ENCODE assay signal across 26 mouse cellular contexts in genomic region chr8:119854035-119854434, GRCm38 (mm10). TPM values are rescaled to one million over a fixed set of nuclear protein-coding genes. Genes with fewer than 3 reads are reported as not detected.
DNase-seq lines count a peak whose midpoint lies in the region; ATAC-seq and TF ChIP-seq lines count a peak whose summit lies in the region.
"Had no signal": no experiment of that assay in that cellular context is flagged by ENCODE, and none has a peak within 500 bp of the region (broad histone marks: within the 10 kb centered on the region; RNA-seq: fewer than 3 reads in every experiment).

No protein-coding gene starts in this region.

- ATAC-seq in forebrain, embryonic 11.5 days (replicated peaks; ENCODE audit: low FRiP score): no peak
- no peak for ATAC-seq in liver, embryonic 11.5 days (replicated peaks; ENCODE audit: low FRiP score)
- ATAC-seq in embryonic facial prominence, embryonic 14.5 days (ENCODE audit: low read depth): no peak
- ATAC-seq: activated CD4-positive, CD25-positive, alpha-beta regulatory T cell, adult 4 months; forebrain, postnatal 0 days; lung, postnatal 0 days had no signal

- TF ChIP-seq CTCF in liver, adult 2 months (IDR thresholded peaks at IDR 0.05; ENCODE audit: low read depth, low read length): no peak

- H3K27me3 ChIP-seq in forebrain, embryonic 10.5 days (ENCODE audit: poor library complexity, severe bottlenecking): peaks cover 17% of the 10 kb centered on the region
- no peaks in the 10 kb centered on the region for H3K27me3 ChIP-seq in forebrain, embryonic 11.5 days (ENCODE audit: control insufficient read depth, insufficient read depth, low read length)
- no peaks in the 10 kb centered on the region for H3K27me3 ChIP-seq in liver, adult 2 months (ENCODE audit: control insufficient read depth, insufficient read depth, low read length)
- H3K27me3 ChIP-seq in liver, embryonic 11.5 days (replicated peaks; ENCODE audit: control insufficient read depth, insufficient read depth, low read length): no peaks in the 10 kb centered on the region
- no peaks in the 10 kb centered on the region for H3K27me3 ChIP-seq in embryonic facial prominence, embryonic 14.5 days (replicated peaks; ENCODE audit: control insufficient read depth, insufficient read depth, low read length)
- H3K27me3 ChIP-seq: limb, embryonic 15.5 days; neural tube, embryonic 13.5 days; stomach, embryonic 15.5 days had no signal

- H3K79me2 ChIP-seq in liver, adult 2 months (ENCODE audit: control insufficient read depth, insufficient read depth, low read length): no peaks in the 10 kb centered on the region

- H3K4me3 ChIP-seq in forebrain, embryonic 10.5 days: no peak overlapping the region
- no peak overlapping the region for H3K4me3 ChIP-seq in forebrain, embryonic 11.5 days (ENCODE audit: low read depth, low read length)
- H3K4me3 ChIP-seq in liver, adult 2 months (ENCODE audit: insufficient read depth, low read depth, low read length): no peak overlapping the region
- no peak overlapping the region for H3K4me3 ChIP-seq in liver, embryonic 11.5 days (ENCODE audit: low read depth, low read length)
- no peak overlapping the region for H3K4me3 ChIP-seq in embryonic facial prominence, embryonic 14.5 days (ENCODE audit: low read depth, low read length)
- H3K4me3 ChIP-seq: left cerebral cortex, adult 2 months; limb, embryonic 15.5 days; neural tube, embryonic 13.5 days; stomach, embryonic 15.5 days had no signal

- no peak overlapping the region for H3K9ac ChIP-seq in forebrain, embryonic 11.5 days (ENCODE audit: low read length)
- no peak overlapping the region for H3K9ac ChIP-seq in liver, adult 2 months (ENCODE audit: low read depth, low read length)
- H3K9ac ChIP-seq in liver, embryonic 11.5 days (ENCODE audit: low read depth, low read length): no peak overlapping the region
- H3K9ac ChIP-seq in embryonic facial prominence, embryonic 14.5 days (ENCODE audit: low read depth, low read length): no peak overlapping the region
- H3K9ac ChIP-seq: forebrain, postnatal 0 days; hindbrain, embryonic 14.5 days; limb, embryonic 15.5 days; neural tube, embryonic 13.5 days; stomach, embryonic 15.5 days had no signal

- H3K36me3 ChIP-seq in forebrain, embryonic 10.5 days (replicated peaks): no peaks in the 10 kb centered on the region
- H3K36me3 ChIP-seq in forebrain, embryonic 11.5 days (ENCODE audit: control insufficient read depth, insufficient read depth, low read length): no peaks in the 10 kb centered on the region
- H3K36me3 ChIP-seq in liver, adult 2 months (ENCODE audit: control insufficient read depth, insufficient read depth, low read length): no peaks in the 10 kb centered on the region
- H3K36me3 ChIP-seq in liver, embryonic 11.5 days (ENCODE audit: control insufficient read depth, insufficient read depth, low read length): no peaks in the 10 kb centered on the region
- no peaks in the 10 kb centered on the region for H3K36me3 ChIP-seq in embryonic facial prominence, embryonic 14.5 days (ENCODE audit: control insufficient read depth, insufficient read depth, low read length)
- H3K36me3 ChIP-seq: limb, embryonic 15.5 days; neural tube, embryonic 13.5 days; stomach, embryonic 15.5 days had no signal

- no peak for DNase-seq in forebrain, embryonic 10.5 days (ENCODE audit: extremely low spot score, low spot score)
- no peak for DNase-seq in forebrain, embryonic 11.5 days (ENCODE audit: low spot score)
- DNase-seq in liver, adult 2 months (ENCODE audit: extremely low read depth, low read depth, low spot score): peak; percentile 60
- no peak for DNase-seq in liver, embryonic 11.5 days (ENCODE audit: low spot score)
- DNase-seq in ZHBTc4 (ENCODE audit: low read depth, low spot score): peak; percentile 36
- peak; percentile 12 for DNase-seq in embryonic facial prominence, embryonic 14.5 days (ENCODE audit: low spot score)
- no peak for DNase-seq in adrenal gland, postnatal 4 days (ENCODE audit: low spot score in 2 of 2)
- DNase-seq: adrenal gland, postnatal 10 days; B cell, adult 2 months; cerebellum, adult 8-10 months; forebrain, postnatal 0 days; heart, adult 11 months; heart, postnatal 10 days; kidney, adult 2 months; thymus, postnatal 25 days had no signal

- peak overlapping the region; percentile 27 for H3K27ac ChIP-seq in forebrain, embryonic 10.5 days
- H3K27ac ChIP-seq in forebrain, embryonic 11.5 days (ENCODE audit: low read depth, low read length): no peak overlapping the region
- H3K27ac ChIP-seq in liver, adult 2 months (replicated peaks; ENCODE audit: insufficient read depth, low read depth, low read length): no peak overlapping the region
- no peak overlapping the region for H3K27ac ChIP-seq in liver, embryonic 11.5 days (ENCODE audit: low read depth, low read length)
- H3K27ac ChIP-seq in embryonic facial prominence, embryonic 14.5 days (replicated peaks; ENCODE audit: low read depth, low read length): no peak overlapping the region
- H3K27ac ChIP-seq: hindbrain, embryonic 14.5 days; kidney, postnatal 0 days; left cerebral cortex, adult 2 months; limb, embryonic 15.5 days; macrophage; neural tube, embryonic 13.5 days; stomach, embryonic 15.5 days had no signal

- H3K4me1 ChIP-seq in forebrain, embryonic 10.5 days: peaks cover 26% of the 10 kb centered on the region
- no peaks in the 10 kb centered on the region for H3K4me1 ChIP-seq in forebrain, embryonic 11.5 days (replicated peaks; ENCODE audit: control insufficient read depth, insufficient read depth, low read length)
- H3K4me1 ChIP-seq in liver, adult 2 months (ENCODE audit: control insufficient read depth, insufficient read depth, low read length): no peaks in the 10 kb centered on the region
- peaks cover 12% of the 10 kb centered on the region; the same call in 1 of the 2 replicates for H3K4me1 ChIP-seq in liver, embryonic 11.5 days (replicated peaks; ENCODE audit: control insufficient read depth, insufficient read depth, low read length)
- no peaks in the 10 kb centered on the region for H3K4me1 ChIP-seq in embryonic facial prominence, embryonic 14.5 days (ENCODE audit: control insufficient read depth, insufficient read depth, low read length)
- H3K4me1 ChIP-seq: limb, embryonic 15.5 days; stomach, embryonic 15.5 days had no signal

- H3K9me3 ChIP-seq in forebrain, embryonic 10.5 days: peaks cover 7% of the 10 kb centered on the region; the same call in 1 of the 2 replicates
- no peaks in the 10 kb centered on the region for H3K9me3 ChIP-seq in forebrain, embryonic 11.5 days (ENCODE audit: control insufficient read depth, low read length)
- no peaks in the 10 kb centered on the region; the same call in 1 of the 2 replicates for H3K9me3 ChIP-seq in liver, embryonic 11.5 days (ENCODE audit: control insufficient read depth, low read length)
- no peaks in the 10 kb centered on the region; the same call in 1 of the 2 replicates for H3K9me3 ChIP-seq in embryonic facial prominence, embryonic 14.5 days (ENCODE audit: control insufficient read depth, low read length)
- H3K9me3 ChIP-seq: limb, embryonic 15.5 days; neural tube, embryonic 13.5 days; stomach, embryonic 15.5 days had no signal

- no peak for TF ChIP-seq POLR2A in liver, adult 2 months (IDR thresholded peaks at IDR 0.05; ENCODE audit: extremely low read depth, insufficient read depth, low read length)

- WGBS in forebrain, embryonic 10.5 days: 30% methylated on average over 5 of the region's 5 CpGs
- WGBS in forebrain, embryonic 11.5 days: 21% methylated on average over 5 of the region's 5 CpGs
- WGBS in liver, adult 2 months: 70% methylated on average over 5 of the region's 5 CpGs
- WGBS in liver, embryonic 11.5 days: 63% methylated on average over 5 of the region's 5 CpGs
- WGBS in embryonic facial prominence, embryonic 14.5 days: 45% methylated on average over 5 of the region's 5 CpGs

- H3K4me2 ChIP-seq in forebrain, embryonic 11.5 days (ENCODE audit: low read depth, low read length, severe bottlenecking): no peak overlapping the region
- no peak overlapping the region for H3K4me2 ChIP-seq in liver, embryonic 11.5 days
- H3K4me2 ChIP-seq in embryonic facial prominence, embryonic 14.5 days (ENCODE audit: low read depth, low read length): no peak overlapping the region
- H3K4me2 ChIP-seq: heart, embryonic 11.5 days; hindbrain, embryonic 14.5 days; limb, embryonic 15.5 days; neural tube, embryonic 13.5 days; stomach, embryonic 15.5 days had no signal

RNA-seq across cellular contexts. Expression of gene Klhl36, which starts 8.0 kb away (rescaled TPM):
- 10.8 and 11.1 TPM in 2 replicates for polyA plus RNA-seq in forebrain, embryonic 10.5 days (2016; fragmentation: Nextera tagmentation; extraction: Ambion mirVana)
- 7.3 and 9.9 TPM in 2 replicates for polyA plus RNA-seq in forebrain, embryonic 11.5 days (2014; fragmentation: Nextera tagmentation; extraction: Ambion mirVana)
- total RNA-seq in liver, adult 2 months (2014; rRNA removed): 5.2 and 7.0 TPM in 2 replicates
- 11.3 and 12.2 TPM in 2 replicates for polyA plus RNA-seq in liver, adult 2 months (2012; rRNA removed)
- polyA plus RNA-seq in liver, embryonic 11.5 days (2014; fragmentation: Nextera tagmentation; extraction: Ambion mirVana): 9.1 TPM in 2 replicates
- 8.6 and 10.1 TPM in 2 replicates for polyA plus RNA-seq in embryonic facial prominence, embryonic 14.5 days (2014; fragmentation: Nextera tagmentation; extraction: Ambion mirVana)
- 10 to 100 TPM; 15.7 to 18.8 TPM for total RNA-seq in adrenal gland, postnatal 4 days (2021)

RNA-seq across cellular contexts. Expression of gene Cotl1, which starts 13.7 kb away (rescaled TPM):
- polyA plus RNA-seq in forebrain, embryonic 10.5 days (2016; fragmentation: Nextera tagmentation; extraction: Ambion mirVana): 109 and 114 TPM in 2 replicates
- polyA plus RNA-seq in forebrain, embryonic 11.5 days (2014; fragmentation: Nextera tagmentation; extraction: Ambion mirVana): 167 and 251 TPM in 2 replicates
- 12.4 and 18.6 TPM in 2 replicates for total RNA-seq in liver, adult 2 months (2014; rRNA removed)
- polyA plus RNA-seq in liver, adult 2 months (2012; rRNA removed): 26.7 and 40.3 TPM in 2 replicates
- 132 and 155 TPM in 2 replicates for polyA plus RNA-seq in liver, embryonic 11.5 days (2014; fragmentation: Nextera tagmentation; extraction: Ambion mirVana)
- polyA plus RNA-seq in embryonic facial prominence, embryonic 14.5 days (2014; fragmentation: Nextera tagmentation; extraction: Ambion mirVana): 255 and 299 TPM in 2 replicates
- total RNA-seq in adrenal gland, postnatal 4 days (2021): 100 to 1,000 TPM in 1 of 2 experiments, 10 to 100 TPM in 1; 95.9 to 114 TPM

RNA-seq across cellular contexts. Expression of gene Usp10, which starts 56.1 kb away (rescaled TPM):
- 251 and 264 TPM in 2 replicates for polyA plus RNA-seq in forebrain, embryonic 10.5 days (2016; fragmentation: Nextera tagmentation; extraction: Ambion mirVana)
- polyA plus RNA-seq in forebrain, embryonic 11.5 days (2014; fragmentation: Nextera tagmentation; extraction: Ambion mirVana): 209 and 210 TPM in 2 replicates
- 42.6 and 50.1 TPM in 2 replicates for total RNA-seq in liver, adult 2 months (2014; rRNA removed)
- polyA plus RNA-seq in liver, adult 2 months (2012; rRNA removed): 82.3 and 94.1 TPM in 2 replicates
- 175 and 190 TPM in 2 replicates for polyA plus RNA-seq in liver, embryonic 11.5 days (2014; fragmentation: Nextera tagmentation; extraction: Ambion mirVana)
- 90.5 and 93.0 TPM in 2 replicates for polyA plus RNA-seq in embryonic facial prominence, embryonic 14.5 days (2014; fragmentation: Nextera tagmentation; extraction: Ambion mirVana)
- total RNA-seq in adrenal gland, postnatal 4 days (2021): 100 to 1,000 TPM; 108 to 127 TPM

RNA-seq across cellular contexts. Expression of gene Gm20388, which starts 56.6 kb away (rescaled TPM):
- polyA plus RNA-seq in forebrain, embryonic 10.5 days (2016; fragmentation: Nextera tagmentation; extraction: Ambion mirVana): 1.2 and 5.5 TPM in 2 replicates
- polyA plus RNA-seq in forebrain, embryonic 11.5 days (2014; fragmentation: Nextera tagmentation; extraction: Ambion mirVana): not detected in 2 replicates
- 6.4 and 8.3 TPM in 2 replicates for total RNA-seq in liver, adult 2 months (2014; rRNA removed)
- polyA plus RNA-seq in liver, adult 2 months (2012; rRNA removed): 19.9 TPM in 2 replicates
- polyA plus RNA-seq in liver, embryonic 11.5 days (2014; fragmentation: Nextera tagmentation; extraction: Ambion mirVana): 1.4 and 5.3 TPM in 2 replicates
- 1.5 TPM in 1 of 2 replicates, not detected in the other for polyA plus RNA-seq in embryonic facial prominence, embryonic 14.5 days (2014; fragmentation: Nextera tagmentation; extraction: Ambion mirVana)
- 1 to 10 TPM in 1 of 2 experiments, not detected in 1; 8.8 TPM for total RNA-seq in adrenal gland, postnatal 4 days (2021)
- total RNA-seq: layer of hippocampus, postnatal 10 days had no signal
- polyA plus RNA-seq: forebrain, postnatal 0 days; hindbrain, embryonic 14.5 days; kidney, postnatal 0 days; lung, postnatal 0 days; stomach, embryonic 15.5 days had no signal

Comparison
In these comparisons a context has a peak if more than half of its experiments do, and no peak if none do; other contexts are left out.
1. DNase-seq: peak in liver, adult 2 months (single experiment), ZHBTc4 (single experiment) and embryonic facial prominence, embryonic 14.5 days (single experiment); none in forebrain, embryonic 10.5 days (single experiment), forebrain, embryonic 11.5 days (single experiment), liver, embryonic 11.5 days (single experiment) and adrenal gland, postnatal 4 days (0 of 2).